Mouse (Mus musculus): ENCODE measurements around the gene Has3. TPM values are rescaled to one million over a fixed set of nuclear protein-coding genes. Genes with fewer than 3 reads are reported as not detected.

Has3 gene
- 0.35 and 0.43 TPM in 2 replicates for polyA plus RNA-seq (2012; rRNA removed)

- H3K4me3 ChIP-seq (ENCODE audit: control insufficient read depth, low read depth, low read length): peak within 1 kb of the TSS; percentile 30
- no peak within 1 kb of the TSS for H3K27ac ChIP-seq (ENCODE audit: control insufficient read depth, insufficient read depth, low read depth, low read length)
- H3K27me3 ChIP-seq (ENCODE audit: control insufficient read depth, insufficient read depth, low read length): no peaks in the 10 kb centered on the region
- no peak for TF ChIP-seq CTCF (IDR thresholded peaks at IDR 0.05; ENCODE audit: control insufficient read depth, insufficient read depth, insufficient replicate concordance, low read depth, low read length)
- H3K4me1 ChIP-seq (ENCODE audit: control insufficient read depth, insufficient read depth, low read length): peaks cover 22% of the 10 kb centered on the region
- no peaks in the 10 kb centered on the region for H3K36me3 ChIP-seq (ENCODE audit: control insufficient read depth, insufficient read depth, low read length)
Observed at GRCm38 (mm10) chr8:106870051-106870450, at the start of gene Has3. Has3 (plus strand) TSS chr8:106870242.

GRCm38 (mm10) chr8:106820553-106821515, 49.2 kb upstream of the Has3 start:
- Histone ChIP-seq H3K27ac (ENCODE audit: control insufficient read depth, insufficient read depth, low read depth, low read length) (no peak overlapping the region), H3K4me3 (ENCODE audit: control insufficient read depth, low read depth, low read length) (no peak overlapping the region), H3K27me3 (ENCODE audit: control insufficient read depth, insufficient read depth, low read length) (no peaks in the 10 kb centered on the region), H3K36me3 (ENCODE audit: control insufficient read depth, insufficient read depth, low read length) (no peaks in the 10 kb centered on the region), H3K4me1 (ENCODE audit: control insufficient read depth, insufficient read depth, low read length) (no peaks in the 10 kb centered on the region)
- TF ChIP-seq POLR2A (IDR thresholded peaks at IDR 0.05; ENCODE audit: control insufficient read depth, low read depth, low read length) (no peak), CTCF (IDR thresholded peaks at IDR 0.05; ENCODE audit: control insufficient read depth, insufficient read depth, insufficient replicate concordance, low read depth, low read length) (no peak)

- Histone ChIP-seq H3K36me3 (ENCODE audit: control insufficient read depth, insufficient read depth, low read length) (no peaks in the 10 kb centered on the region), H3K27ac (ENCODE audit: control insufficient read depth, insufficient read depth, low read depth, low read length) (no peak overlapping the region), H3K27me3 (ENCODE audit: control insufficient read depth, insufficient read depth, low read length) (no peaks in the 10 kb centered on the region), H3K4me1 (ENCODE audit: control insufficient read depth, insufficient read depth, low read length) (no peaks in the 10 kb centered on the region), H3K4me3 (ENCODE audit: control insufficient read depth, low read depth, low read length) (no peak overlapping the region)
- TF ChIP-seq CTCF (IDR thresholded peaks at IDR 0.05; ENCODE audit: control insufficient read depth, insufficient read depth, insufficient replicate concordance, low read depth, low read length) (no peak), POLR2A (IDR thresholded peaks at IDR 0.05; ENCODE audit: control insufficient read depth, low read depth, low read length) (no peak)
Observed at GRCm38 (mm10) chr8:106828921-106829320, 41.1 kb upstream of the Has3 start.

- H3K27me3 ChIP-seq (ENCODE audit: control insufficient read depth, insufficient read depth, low read length): no peaks in the 10 kb centered on the region
- H3K4me1 ChIP-seq (ENCODE audit: control insufficient read depth, insufficient read depth, low read length): no peaks in the 10 kb centered on the region
- no peak for TF ChIP-seq CTCF (IDR thresholded peaks at IDR 0.05; ENCODE audit: control insufficient read depth, insufficient read depth, insufficient replicate concordance, low read depth, low read length)
- TF ChIP-seq POLR2A (IDR thresholded peaks at IDR 0.05; ENCODE audit: control insufficient read depth, low read depth, low read length): no peak
- no peaks in the 10 kb centered on the region for H3K36me3 ChIP-seq (ENCODE audit: control insufficient read depth, insufficient read depth, low read length)
- H3K4me3 ChIP-seq (ENCODE audit: control insufficient read depth, low read depth, low read length): no peak overlapping the region
- H3K27ac ChIP-seq (ENCODE audit: control insufficient read depth, insufficient read depth, low read depth, low read length): no peak overlapping the region
Observed at GRCm38 (mm10) chr8:106829526-106830045, 40.5 kb upstream of the Has3 start.

- Histone ChIP-seq H3K4me1 (ENCODE audit: control insufficient read depth, insufficient read depth, low read length) (no peaks in the 10 kb centered on the region), H3K27me3 (ENCODE audit: control insufficient read depth, insufficient read depth, low read length) (no peaks in the 10 kb centered on the region), H3K36me3 (ENCODE audit: control insufficient read depth, insufficient read depth, low read length) (no peaks in the 10 kb centered on the region), H3K27ac (ENCODE audit: control insufficient read depth, insufficient read depth, low read depth, low read length) (no peak overlapping the region), H3K4me3 (ENCODE audit: control insufficient read depth, low read depth, low read length) (no peak overlapping the region)
- TF ChIP-seq POLR2A (IDR thresholded peaks at IDR 0.05; ENCODE audit: control insufficient read depth, low read depth, low read length) (no peak), CTCF (IDR thresholded peaks at IDR 0.05; ENCODE audit: control insufficient read depth, insufficient read depth, insufficient replicate concordance, low read depth, low read length) (no peak)
Observed at GRCm38 (mm10) chr8:106834899-106835298, 35.1 kb upstream of the Has3 start.

- no peak for TF ChIP-seq CTCF (IDR thresholded peaks at IDR 0.05; ENCODE audit: control insufficient read depth, insufficient read depth, insufficient replicate concordance, low read depth, low read length)
- TF ChIP-seq POLR2A (IDR thresholded peaks at IDR 0.05; ENCODE audit: control insufficient read depth, low read depth, low read length): no peak
- H3K4me3 ChIP-seq (ENCODE audit: control insufficient read depth, low read depth, low read length): no peak overlapping the region
- H3K27ac ChIP-seq (ENCODE audit: control insufficient read depth, insufficient read depth, low read depth, low read length): no peak overlapping the region
- no peaks in the 10 kb centered on the region for H3K4me1 ChIP-seq (ENCODE audit: control insufficient read depth, insufficient read depth, low read length)
- H3K36me3 ChIP-seq (ENCODE audit: control insufficient read depth, insufficient read depth, low read length): no peaks in the 10 kb centered on the region
- no peaks in the 10 kb centered on the region for H3K27me3 ChIP-seq (ENCODE audit: control insufficient read depth, insufficient read depth, low read length)
Observed at GRCm38 (mm10) chr8:106836525-106836924, 33.5 kb upstream of the Has3 start.

GRCm38 (mm10) chr8:106838803-106839202, 31.2 kb upstream of the Has3 start:
- H3K27ac ChIP-seq (ENCODE audit: control insufficient read depth, insufficient read depth, low read depth, low read length): no peak overlapping the region
- no peak overlapping the region for H3K4me3 ChIP-seq (ENCODE audit: control insufficient read depth, low read depth, low read length)
- TF ChIP-seq CTCF (IDR thresholded peaks at IDR 0.05; ENCODE audit: control insufficient read depth, insufficient read depth, insufficient replicate concordance, low read depth, low read length): no peak
- TF ChIP-seq POLR2A (IDR thresholded peaks at IDR 0.05; ENCODE audit: control insufficient read depth, low read depth, low read length): no peak
- no peaks in the 10 kb centered on the region for H3K36me3 ChIP-seq (ENCODE audit: control insufficient read depth, insufficient read depth, low read length)
- no peaks in the 10 kb centered on the region for H3K4me1 ChIP-seq (ENCODE audit: control insufficient read depth, insufficient read depth, low read length)
- H3K27me3 ChIP-seq (ENCODE audit: control insufficient read depth, insufficient read depth, low read length): no peaks in the 10 kb centered on the region
